Mouse (Mus musculus) embryo, embryonic 9.5 days (tissue): ENCODE results near the gene Synpr.

ENCODE experiments used
- DNase-seq: peaks from one replicate; pipeline ENCODE4 v3.0.0-alpha.2; 2017; ENCODE audit errors: extremely low spot score

The Synpr gene

DNA sequence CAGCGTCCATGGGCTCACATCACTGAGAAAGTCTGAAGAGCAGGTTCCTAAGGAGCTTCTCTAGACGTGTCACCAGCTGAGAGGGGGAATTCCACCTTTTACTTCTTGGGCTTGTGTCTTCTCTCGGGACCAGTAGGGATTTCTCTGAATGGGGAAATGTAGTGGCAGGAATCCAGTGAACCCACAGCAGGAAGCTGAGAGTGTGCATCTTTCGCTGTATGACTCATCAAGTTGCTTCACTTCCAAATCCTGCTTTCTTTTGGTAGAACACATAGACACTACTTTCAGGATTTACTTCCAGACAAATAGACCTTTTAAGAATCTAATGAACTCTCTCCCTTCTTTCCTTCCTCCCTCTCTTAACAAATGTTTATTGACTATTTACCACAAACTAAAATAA lies 266.6 kb downstream of the Synpr start:
- no peak for DNase-seq

DNA sequence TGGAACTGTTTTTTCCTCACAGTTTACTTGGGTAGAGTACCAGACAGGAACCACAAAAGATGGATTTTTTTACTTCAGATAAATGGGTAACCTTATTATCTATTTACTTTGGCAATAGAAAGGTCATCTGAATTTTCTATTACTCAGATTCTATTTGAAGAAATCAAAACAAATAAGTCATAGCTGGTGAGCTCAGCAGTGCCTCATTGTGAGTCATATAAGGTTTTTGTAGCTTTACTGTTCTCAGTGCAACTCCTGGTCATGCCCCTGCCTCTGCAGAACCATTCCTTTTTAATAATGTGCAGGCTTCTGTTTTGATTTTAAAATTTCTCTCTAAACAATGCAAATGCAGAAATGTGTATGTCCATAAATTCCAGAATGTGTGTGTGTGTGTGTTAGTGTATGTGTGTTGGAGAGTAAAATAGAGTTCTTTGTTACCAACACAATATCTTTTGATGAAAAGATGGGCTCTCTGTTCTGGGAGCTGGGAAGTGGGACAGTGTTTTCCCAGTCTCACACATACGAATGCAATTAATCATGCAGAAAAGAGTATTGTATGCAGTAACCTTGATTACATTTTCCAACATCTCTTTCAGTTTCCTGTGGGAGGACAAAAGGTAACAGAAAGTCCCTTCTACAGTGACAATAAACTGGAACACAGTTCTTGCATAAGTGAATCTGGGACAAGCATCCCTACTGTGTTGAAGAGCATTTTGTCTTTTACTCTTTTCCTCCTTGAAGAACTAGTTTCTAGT lies 269.2 kb downstream of the Synpr start:
- no peak for DNase-seq

DNA sequence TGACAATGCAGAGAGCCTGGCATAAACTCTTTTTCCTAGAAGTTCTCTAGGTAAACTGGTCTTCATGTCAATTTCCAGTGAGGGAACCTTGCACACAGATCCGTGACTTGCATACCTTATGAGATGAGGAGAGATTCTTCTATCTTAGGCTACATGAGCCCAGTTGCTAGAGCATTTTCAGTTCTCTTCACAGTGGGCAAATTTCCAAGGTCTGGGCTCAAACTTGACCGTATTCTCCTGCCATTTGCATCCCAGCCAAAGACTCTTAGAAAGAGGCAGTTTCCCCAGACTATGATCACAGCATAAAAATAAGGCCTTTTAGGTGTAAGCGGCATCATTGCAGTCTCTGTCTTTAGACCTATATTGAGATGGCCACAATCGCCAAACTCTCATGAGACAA lies 270.1 kb downstream of the Synpr start:
- DNase-seq: no peak

DNA sequence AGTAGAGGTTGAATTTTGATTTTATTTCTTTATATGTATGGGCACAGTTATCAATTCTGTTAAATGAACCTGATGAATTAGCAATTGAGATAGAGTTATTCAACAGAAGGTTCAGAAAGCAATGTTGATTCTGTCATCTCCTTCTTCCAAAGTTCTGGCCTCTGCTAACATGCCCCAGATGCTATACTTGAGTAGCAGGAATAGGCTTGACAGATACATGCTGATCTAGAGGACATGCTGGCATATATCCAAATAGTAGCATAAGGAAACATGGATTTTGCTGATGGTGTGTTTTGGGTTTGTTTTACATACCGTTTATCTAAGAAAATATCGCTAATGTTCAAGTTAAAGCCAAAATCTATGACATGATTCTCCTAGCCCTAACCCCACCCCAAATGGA lies 273.5 kb downstream of the Synpr start:
- no peak for DNase-seq

DNA sequence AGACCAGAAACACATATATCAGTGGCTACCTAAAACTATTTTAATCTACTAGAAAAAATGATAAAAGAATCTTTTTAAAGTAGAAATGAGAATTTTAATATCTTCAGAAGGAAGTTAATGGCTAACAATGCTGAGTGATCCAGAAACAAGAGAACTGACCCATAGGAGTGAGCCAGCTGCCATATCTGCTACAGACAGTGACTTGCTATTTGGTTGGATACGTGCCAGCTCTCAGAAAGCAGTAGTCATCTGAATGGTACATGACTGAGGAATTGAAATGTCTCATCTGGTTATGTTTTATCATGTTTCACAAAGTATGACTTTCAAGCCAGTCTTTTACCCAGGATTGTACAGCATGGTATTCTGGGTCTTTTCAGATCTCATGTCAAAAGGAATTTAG lies 282.7 kb downstream of the Synpr start:
- no peak for DNase-seq

DNA sequence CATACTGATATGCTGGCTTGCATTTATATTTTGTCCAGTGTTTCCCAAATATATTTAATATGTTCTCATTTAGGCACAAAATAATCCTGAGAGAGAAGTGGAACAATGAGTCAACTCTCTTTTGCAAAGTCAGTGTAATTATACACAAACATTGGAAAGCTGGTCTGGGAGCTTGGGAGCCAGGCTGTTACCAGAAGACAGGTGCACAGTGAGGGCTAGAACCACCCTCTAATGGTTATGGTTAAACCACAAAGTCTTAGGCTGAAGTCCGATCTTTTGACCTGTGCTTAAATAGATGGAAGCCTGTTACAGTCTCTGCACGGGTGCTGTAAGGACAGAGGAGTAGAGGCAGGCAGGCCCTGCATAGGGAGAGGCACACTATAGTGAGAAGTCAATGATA lies 283.4 kb downstream of the Synpr start:
- DNase-seq: no peak

DNA sequence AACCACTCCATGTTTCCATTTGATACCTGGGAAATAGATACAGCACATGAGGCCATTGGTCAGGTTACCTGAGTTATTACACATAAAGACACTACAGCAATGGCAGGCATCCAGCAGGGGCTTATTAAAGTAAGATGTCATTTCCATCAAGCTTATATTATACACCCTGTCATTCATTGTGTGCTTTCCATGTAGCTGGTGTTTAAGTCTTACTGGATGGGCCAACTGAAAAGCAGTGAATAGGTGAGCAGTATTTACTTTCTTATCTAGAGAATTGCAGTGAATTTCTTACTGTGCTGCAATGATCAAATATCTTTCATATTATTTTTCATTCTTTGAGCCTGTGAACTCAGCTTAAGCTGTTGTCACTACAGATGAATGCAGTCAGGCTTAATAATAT lies 287.4 kb downstream of the Synpr start:
- no peak for DNase-seq

DNA sequence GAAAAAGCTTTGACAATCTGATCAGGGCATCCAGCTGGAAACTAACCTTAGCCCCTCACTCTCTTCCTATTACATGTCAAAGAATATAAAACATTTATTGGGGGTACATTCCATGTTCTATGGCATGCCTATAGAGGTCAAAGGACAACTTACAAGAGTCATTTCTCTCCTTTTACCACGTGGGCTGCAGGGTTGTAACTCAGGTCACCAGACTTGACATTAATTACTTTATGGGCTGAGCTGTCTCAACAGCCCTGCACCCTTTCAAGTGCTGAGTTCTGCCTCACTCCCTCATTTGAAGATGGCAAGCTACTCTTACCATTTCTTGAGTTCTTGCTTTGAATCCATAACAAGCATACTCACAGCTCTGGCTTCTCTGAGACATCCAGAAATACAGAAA lies 287.9 kb downstream of the Synpr start:
- no peak for DNase-seq

DNA sequence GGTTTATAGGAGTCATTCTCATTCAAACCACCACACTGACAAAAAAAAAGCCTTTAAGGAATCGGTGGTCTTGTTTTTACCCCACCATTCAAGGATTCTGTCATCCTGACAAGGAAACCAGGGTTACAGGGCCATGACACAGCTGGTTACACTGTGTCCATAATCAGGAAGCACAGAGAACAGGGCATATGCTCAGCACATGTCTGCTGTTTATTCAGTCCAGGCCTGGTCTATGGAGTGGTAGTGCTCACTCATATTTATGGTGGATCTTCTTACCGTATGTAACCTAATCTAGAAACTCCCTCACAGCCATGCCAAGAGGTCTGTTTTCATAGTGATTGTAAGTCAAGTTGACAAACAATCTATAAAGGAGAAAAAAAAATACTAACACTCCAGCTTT lies 293.5 kb downstream of the Synpr start:
- no peak for DNase-seq

DNA sequence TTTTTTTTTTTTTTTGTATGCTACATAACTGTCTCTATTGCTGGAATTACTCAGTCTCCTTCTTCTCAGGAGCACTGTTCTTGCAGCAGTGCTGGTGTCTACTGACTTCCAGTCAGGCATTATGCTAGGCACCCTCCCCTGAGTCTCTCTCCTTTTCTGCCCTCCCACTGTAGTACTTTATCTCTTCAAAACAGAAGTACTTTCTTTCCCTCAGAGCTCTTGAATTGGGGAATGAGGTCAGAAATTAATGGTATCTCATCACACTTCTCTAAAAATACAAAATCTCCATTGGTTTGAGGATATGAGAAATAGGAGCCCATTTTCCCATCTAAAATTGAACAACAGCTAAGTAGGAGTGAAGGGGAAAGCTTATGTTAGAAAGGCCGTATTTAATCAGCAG lies 294.2 kb downstream of the Synpr start:
- DNase-seq: no peak

DNA sequence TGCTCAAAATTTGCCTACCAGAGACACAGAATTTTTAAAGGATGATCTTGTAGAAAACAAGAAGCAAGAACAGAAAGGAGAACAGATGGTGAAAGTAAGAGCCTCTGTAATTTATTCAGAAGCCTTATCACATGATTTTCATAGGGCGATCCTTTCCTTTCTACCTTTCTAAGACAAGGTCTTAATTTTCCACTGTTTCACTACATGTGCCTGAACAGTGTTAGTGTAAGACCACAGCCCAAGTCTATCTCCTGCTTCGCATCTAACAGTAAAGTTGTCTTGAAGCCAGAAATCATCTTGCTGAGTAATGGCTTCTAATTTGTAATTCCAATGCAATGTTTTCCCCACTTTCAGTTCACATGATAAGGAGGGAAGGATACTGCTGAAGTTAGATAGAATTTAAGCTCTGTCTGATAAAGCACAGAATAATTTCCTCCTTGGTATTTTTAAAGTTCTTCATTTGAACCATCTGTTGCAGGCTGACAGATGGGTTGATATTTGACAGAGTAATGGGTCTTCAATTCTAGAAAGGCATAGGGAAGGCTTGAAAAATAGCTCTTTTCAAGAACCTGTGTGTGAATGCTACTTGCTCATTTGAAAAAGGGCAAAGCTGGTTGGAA lies 308.9 kb downstream of the Synpr start:
- DNase-seq: no peak

DNA sequence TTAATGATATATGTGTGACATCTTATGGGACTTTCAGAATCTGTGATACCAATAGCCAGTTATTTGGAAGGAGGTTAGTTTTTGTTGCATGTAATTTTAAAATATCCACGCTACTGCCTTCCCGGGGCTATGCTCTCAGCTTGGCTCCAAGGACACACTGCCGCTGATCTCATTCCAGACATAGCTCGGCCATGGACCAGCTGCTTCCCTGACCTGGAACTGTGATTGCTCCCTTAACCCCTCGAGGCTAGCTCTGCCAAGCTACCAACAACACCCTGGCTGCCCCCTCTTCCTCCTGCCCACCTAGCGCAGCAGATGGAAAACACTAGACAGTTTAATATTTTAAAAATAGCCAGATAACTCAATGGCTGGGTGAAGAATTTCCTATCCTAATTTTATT lies 311.7 kb downstream of the Synpr start:
- DNase-seq: no peak

DNA sequence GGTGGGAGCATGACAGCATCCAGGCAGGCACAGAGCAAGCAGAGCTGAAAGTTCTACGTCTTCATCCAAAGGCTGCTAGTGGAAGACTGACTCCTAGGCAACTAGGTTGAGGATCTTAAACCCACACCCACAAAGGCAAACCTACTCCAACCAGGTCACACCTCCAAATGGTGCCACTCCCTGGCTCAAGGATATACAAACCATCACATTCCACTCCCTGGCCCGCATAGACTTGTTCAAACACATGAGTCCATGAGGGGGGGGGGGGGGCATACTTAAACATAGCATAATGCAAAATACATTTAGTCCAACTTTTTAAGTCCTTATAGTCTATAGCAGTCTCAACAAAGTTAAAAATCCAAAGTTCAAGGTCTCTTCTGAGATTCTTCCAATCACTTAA lies 312.6 kb downstream of the Synpr start:
- DNase-seq: no peak

DNA sequence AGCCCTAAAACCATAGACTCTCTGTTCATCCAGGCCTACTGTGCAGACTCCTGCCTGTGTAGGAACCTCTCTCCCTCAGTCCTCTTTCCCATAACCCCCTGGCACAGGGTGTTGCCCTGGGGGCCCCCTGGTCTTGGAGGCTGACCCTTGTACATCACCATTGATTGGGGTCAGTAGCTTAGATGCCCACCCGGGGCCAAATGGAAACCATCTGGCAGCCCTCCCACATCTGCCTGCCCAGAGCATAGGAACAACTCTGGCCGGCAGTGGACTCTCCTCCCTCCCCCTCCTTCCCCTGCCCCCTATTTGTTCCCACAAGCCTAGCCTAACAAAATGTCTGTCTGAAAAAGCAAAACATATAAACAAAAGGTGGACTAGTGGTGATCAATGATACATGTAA lies 336.0 kb downstream of the Synpr start:
- DNase-seq: peak; percentile 49

DNA sequence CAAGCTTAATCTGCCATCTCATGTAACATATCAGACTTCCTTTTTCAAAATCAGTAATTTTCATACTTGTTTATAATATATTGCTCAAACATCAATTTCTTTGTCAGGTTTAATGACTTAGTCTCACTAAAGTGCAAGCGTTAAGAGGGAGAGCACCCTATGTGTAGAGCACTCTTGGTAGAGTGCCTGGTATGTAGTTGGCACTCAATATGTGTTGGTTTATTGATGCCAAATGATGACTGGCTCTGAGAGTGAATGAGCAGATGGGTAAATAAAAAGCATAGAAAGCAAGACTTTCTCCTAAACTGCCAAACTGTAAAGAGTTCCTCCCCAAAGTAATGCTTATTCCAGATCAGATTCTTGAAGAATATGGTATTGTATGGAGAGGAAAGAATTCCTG lies 365.3 kb downstream of the Synpr start:
- no peak for DNase-seq

DNA sequence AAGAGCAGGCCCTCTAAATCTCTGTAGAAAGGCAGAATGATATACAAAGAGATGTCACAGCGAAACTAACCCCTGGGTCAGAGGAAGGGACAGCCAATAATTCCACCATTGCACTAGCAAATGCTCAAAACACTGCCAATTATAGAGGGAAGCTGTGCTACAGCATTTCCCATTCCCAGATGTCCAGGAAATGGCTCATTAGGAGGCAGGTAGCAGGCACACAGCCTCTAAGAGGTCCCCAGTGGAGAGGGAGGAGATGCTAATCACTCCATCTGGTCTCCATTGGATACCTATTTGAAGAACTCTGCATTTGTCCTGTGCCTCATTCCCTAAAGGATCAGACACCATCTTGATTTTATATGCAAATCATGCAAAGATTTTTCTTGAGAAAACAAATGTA lies 366.5 kb downstream of the Synpr start:
- peak; percentile 5 for DNase-seq

DNA sequence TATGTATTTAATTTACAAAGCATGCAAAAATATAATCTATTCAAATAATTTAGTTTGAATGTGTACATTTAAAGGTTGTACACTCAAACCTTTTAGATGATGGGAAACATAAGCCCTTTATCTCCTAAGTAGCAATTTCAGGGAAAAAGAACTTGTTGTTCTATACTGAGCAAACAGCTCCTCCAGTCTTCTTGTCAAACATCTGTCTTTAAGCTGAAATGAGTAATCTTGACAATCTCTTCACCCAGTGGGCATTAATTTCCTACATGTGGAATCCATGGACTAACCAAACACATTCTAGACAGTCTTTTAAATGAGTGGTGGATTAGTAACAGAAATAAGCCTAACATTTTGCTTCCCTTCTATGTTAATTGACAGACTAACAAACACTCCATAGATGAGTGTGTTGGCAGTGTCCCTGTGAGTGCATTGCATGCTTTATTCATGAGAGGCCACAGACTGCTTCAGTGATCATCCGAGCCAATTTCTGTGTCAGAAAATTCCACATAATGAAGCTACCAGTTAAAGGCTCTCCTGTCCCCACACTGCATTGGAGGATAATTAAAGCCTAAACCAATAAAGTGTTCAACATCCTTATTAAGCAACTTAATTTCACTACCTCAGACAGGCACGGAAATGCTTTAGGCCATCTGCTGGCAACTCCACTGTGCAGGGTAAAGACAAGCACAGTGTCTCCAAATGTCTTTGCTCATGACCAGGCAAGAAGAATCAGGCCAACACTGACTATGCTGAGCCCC lies 367.1 kb downstream of the Synpr start:
- DNase-seq: no peak
